Mouse (Mus musculus) spleen, adult 18-20 months (tissue): Measurements from ENCODE around the gene Srsf10.

Experiments
- DNase-seq, 2 experiments: peaks; one replicate each; pipeline ENCODE4 v3.0.0; 2022; ENCODE audit warnings: mixed read lengths in 2 of 2

The Srsf10 gene

DNA sequence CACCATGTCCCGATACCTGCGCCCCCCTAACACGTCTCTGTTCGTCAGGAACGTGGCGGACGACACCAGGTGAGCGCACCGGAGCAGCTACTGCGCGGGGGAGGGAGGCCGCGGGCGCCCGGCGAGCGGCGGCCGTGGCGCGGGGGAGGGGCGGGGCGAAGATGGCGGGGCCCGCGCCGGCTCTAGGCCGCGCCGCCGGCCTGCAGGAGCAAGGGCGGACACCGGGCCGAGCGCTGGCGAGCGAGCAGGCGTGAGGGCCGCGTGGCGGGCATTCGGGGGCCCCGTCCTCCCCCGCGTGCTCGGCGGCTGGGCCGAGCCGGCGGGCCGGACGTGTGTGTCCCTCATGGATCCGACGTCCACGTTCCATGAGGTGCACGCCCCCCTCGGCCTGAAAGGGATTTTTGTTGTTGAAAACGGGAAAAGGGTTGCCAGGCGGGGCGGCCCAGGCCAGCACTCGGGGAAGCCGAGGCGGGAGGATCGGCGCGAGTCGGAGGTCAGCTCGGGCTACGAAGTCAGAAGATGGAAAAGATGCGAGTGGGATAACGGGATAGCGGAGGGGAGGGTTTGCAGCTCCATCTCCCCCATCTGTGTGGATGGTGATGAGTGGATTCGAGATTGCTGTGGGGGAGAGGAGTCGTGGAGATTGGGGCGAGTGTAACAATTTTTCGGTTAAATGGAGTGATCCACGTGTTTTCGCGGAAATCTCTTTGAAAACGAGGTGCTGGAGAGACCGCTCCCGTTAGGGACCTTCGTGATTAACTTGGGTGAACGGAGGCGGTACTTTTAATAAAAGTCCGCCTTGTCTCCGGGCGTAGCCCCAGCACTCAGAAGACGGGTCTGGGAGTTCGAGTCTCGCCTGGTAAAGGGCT, 910 bp downstream of the Srsf10 start:
- DNase-seq = peak; percentile 45 to 50

DNA sequence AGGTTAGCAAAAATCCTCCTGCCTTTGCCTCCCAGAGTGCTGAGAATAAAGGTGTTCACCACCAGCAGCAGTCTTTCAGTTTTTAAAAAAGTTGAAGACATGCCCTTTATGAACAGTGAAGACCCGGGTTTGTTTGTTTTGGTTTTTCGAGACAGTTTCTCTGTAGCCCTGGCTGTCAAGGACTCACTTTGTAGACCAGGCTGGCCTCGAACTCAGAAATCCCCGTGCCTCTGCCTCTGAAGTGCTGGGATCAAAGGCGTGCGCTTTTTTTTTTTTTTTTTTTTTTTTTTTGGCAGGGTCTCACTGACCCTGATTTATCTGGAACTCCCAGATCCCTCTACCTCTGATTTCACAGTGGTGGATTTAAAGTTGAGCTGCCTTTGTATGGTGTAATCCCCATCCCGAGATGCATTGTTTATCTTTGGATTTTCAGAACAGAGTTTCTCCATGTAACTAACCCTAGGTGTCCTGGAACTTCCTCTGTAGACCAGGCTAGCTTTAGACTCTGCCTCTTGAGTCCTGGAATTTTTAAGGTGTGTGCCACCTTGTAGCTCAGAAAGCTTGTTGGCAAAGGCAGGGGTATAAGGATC, 2.1 kb downstream of the Srsf10 start:
- DNase-seq = no peak

DNA sequence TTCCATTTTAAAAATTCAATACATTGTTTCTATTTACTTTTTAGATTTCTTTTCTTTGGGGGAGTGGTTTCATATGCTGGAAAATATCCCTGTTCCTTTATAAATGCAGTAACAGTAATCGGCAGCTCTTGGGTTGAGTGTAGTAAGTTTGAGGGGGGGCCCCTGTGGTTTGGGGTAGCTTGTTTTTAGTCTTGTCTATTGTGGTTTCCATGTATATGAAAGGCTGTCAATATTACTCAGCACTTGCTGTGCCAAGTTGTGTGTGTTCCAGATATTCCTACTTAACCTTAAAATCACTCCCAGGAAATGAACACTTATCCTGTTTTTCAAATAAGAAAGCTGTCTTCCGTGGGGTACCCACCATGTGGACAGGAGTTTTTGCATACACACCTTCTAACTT, 13.4 kb downstream of the Srsf10 start:
- no peak for DNase-seq

DNA sequence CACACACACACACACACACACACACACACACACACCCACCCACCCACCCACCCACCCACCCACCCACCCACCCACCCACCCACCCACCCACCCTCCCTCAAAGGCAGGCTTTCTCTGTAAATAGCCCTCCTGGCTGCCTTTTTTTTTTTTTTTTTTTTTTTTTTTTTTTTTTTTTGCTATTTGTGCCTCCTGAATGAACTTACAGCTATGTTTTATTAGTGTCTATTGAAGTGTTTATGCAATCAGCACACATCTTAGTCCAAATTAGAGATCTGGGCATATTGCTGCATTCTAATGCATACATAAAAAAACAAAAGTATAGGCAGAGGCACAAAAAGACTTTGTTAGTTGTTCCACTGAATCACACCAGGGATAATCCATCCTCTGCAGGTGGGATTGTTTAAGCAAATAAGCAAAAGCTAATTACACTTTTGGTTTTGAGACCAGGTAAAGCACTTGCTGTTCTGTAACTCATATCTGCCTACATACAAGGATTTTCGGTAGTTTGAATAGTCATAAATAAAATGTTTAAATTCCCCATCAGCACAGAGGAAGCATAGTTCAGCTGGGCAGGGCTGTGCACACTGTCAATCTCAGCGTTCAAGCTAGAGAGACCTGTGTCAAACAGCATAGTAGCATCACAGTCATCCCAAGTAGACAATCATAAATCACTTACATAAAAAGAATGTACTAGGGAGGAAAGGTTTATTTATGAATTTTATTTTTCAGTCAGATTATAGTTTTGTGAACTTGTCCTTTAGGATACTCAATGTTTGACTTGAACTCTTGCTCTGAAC, 14.9 kb downstream of the Srsf10 start:
- DNase-seq = no peak

DNA sequence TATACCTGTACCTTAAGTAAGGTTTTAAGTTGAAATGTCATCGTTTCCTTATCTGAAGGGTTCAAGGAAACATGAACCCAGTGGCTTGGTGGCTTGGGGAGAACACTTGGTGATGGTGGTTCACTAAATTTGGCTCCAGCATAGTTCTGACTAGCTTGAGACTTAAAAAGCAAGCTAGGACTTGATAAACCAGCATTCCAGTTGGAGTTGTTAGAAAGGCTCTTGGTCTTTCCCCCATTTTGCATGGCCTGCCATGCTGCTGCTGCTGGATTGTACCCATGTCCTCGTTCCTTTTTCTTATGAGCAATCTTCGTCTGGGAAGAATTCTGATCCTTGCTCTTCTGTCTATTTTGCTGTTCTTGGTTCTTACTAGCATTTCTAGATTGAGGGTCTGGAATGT, 16.5 kb downstream of the Srsf10 start:
- no peak for DNase-seq

DNA sequence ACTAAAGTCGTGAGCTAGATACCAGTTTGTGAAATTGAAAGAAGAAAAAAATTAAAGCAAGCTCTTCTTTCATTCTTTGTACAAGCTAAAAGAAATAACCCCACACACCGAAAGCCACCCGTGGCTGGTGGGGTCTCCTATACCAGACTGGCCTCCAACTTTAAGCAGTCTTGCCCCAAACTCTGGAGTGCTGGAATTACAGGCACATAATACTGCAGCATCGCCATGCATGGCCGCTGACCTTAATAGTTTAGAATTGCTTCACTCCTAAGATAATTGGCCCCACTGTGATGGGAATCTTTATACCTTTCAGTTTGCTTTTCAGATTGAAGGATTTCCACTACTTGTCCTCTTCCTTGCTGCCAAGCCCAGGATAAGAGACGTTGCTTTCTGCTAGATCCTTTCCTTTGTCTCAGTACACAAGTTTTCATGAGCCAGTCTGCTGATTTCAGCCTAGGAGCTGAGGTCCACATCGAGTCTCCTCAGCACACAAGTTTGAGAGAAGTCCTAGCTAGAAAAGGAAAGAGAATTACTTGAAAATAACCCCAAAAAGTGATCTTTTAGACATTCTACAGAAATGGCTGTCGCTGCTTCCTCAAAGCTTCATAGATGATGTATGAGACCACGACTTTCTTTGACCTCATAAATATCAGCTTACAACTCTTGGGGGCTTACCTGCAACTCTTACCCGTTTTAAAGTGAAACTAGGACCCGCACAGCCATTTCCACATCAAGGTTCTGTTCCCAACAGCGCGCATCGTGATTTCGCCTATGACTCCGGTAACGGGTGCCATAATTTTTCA, 17.2 kb downstream of the Srsf10 start:
- DNase-seq = no peak

DNA sequence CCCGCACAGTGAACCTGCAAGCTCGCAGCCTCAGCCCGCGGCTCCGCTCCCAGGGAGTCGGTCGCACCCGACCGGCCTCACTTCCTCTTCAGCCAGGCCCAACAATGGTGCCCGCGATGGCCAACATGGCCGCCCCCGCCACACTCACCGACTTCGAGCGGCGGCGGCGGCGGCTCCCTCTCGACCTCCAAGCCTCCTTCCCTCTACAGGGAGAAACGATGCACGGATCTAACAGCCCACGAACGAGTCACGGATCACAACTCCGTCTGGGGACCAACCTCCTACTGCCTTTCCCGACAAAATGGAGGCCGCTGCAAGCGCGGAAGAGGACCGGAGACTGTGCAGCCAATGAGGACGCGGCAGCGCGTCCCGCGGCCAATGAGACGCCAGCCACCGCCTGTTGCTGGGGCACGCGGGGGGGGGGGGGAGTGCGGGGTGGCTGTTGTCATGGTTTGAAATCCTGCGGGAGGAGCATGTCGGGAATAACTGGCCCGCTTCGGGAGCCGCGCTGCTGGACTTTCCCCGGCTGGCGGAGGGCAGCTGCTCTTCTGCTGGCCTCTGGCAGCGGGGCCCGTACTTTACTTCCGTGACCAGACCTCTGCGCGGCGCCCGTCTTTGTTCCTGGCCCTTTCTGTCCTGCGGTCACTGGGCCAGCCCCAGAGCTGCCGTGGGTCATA, 18.1 kb downstream of the Srsf10 start, which contains the start of gene Pnrc2:
Gene Pnrc2 (minus strand): TSS at position 325 of the 677 bp plus-strand sequence.
- DNase-seq = peak; percentile 83

DNA sequence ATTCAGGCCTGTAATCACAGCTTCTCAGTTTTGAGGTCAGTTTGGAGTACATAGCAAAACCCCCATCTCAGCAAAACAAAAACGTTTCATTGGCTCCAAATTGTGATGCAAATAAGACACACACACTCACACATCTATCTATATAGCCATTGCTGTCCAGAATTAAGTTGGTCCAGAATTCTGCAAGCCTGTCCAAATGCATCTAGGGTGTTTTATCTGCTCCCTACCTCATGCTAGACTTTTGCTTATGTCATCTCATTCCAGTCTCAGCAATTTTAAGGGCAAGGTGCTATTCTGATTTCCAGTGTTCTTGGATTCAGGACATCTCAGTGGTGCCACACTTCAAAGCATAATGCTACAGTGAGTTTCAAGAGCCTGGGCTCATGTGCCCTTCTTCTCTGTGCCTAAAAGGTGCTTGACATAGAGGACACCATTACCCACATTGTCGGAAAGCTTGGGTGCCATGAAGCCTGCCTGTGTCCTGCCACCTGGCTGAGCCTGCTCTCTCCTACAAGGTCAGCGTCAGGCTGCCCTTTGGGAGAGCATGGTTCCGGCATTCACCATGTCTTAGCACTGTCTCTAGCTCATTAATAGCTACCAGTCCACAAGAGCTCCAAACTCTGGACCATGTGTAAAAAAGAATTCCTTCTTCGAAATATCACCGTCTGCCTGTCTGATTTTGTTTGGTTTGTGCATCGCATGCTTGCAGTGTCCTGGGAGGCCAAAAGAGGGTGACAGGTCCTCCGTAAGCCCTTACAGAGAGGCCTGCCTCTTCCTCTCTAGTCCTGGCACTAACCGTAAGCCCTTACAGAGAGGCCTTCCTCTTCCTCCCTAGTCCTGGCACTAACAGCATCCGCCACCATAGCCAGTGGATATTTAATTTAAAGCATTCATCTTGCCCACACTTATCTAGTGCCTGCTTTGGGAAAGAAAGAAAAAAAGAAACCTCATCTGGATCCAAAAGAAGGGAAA, 19.3 kb downstream of the Srsf10 start:
- DNase-seq = no peak

DNA sequence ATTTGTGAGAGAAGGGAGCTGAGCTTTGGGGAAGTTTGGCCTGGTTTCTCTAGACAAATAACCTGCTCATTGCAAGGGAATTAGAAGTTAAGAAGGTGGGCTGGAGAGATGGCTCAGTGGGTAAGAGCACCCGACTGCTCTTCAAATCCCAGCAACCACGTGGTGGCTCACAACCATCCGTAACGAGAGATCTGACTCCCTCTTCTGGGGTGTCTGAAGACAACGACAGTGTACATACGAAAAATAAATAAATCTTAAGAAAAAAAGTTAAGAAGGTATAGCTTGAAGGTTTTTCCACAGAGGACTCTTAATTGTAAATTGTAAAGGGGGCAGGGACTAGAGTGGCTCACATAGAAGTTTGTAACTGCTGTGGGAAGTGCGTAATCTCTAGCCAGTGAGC, 20.0 kb downstream of the Srsf10 start:
- no peak for DNase-seq

DNA sequence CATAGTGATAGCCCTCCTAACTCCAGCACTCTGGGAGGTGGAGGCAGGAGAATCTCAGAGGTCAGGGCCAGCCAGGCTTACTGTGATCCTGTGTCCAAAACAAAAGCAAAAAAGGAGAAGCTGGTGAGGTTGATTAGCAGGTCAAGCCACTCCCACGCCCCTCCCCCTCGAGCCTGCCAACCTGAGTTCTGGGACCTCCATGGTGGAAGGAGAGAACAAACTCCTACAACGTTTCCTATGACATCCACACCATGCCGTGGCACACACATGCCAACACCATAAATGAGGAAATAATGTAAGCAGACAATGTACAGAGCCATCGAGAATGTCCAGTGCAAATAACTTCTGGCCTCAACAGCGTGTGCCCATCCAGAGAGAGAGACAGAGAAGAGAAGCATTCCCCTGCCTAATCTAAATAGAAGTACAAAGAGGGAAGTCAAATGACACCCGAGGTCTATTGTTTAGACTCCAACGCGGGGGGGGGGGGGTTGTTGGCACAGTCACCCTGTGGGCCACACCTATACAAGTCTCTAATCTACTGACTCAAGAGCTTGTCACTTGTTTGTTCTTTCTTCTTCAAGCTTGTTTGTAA, 20.5 kb downstream of the Srsf10 start:
- peak; percentile 69 to 76 for DNase-seq

DNA sequence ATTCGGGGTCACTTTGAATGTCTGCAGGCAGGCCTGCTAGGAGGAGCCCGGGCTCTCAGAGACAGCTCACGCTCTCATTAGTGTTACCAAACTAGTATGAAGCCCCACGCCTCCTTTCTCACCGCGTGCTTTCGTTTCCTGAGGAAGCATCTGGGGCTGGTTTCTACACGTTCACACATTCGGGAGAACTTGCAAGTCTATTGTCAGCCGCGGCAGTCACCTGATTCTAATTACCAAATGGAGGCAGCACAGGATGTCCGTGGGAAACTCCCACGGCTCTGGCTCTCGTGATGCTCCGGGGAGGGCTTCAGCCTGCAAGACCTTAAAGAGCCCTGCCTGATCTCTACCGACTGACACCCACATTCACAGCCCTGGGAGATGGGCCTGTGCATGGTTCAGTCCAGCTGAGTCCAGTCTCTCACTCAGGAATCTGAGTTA, 21.1 kb downstream of the Srsf10 start:
- DNase-seq = peak; percentile 73 to 84

DNA sequence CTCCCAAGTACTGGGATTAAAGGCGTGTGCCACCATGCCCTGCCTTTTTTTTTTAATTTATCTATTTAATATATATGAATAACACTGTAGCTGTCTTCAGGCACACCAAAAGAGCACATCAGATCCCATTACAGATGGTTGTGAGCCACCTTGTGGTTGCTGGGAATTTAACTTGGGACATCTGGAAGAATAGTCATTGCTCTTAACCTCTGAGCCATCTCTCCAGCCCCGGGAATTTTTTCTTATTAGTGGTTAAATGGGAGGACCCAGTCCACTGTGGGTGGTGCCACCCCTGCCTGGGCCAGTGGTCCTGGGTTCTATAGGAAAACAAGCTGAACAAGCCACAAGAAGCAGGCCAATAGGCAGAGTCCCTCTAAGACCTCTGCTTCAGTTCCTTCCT, 22.2 kb downstream of the Srsf10 start:
- DNase-seq = no peak

DNA sequence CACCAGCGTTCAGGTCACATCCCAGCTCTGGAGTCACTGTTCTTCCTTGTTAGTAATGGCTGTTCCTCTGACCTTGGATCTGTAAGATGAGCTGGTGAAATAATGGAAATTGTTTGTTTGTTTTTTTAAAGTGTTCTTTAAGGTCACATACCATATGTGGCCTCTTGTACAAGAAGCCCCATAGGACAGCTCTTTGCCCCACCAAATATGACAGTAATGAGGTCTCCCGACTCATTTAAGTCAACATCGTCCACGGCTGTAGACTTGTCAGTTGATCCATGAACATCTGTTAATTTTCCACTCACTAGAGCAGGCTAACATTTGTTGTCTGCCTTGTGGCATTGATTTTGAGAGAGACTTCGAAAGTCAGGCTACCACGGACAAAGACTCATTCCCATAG, 23.5 kb downstream of the Srsf10 start:
- DNase-seq = no peak

DNA sequence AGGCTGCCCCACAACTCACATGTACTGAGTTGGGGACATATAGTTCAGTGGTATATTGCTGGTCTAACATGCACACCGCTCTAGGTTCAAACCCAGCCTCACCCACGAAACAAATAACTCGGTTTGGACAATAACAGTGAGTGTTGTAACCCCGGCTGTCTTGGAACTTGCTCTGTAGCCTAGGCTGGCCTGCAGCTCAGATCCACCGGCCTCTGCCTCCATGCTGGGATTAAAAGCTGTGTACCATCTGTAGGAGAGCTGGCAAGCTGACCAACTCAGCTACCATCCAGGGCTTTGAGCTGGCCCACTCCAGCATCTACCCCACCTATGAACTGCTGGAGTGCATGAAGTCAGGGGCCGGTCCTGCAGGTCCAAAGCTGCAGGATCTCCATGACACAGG, 24.5 kb downstream of the Srsf10 start:
- no peak for DNase-seq

DNA sequence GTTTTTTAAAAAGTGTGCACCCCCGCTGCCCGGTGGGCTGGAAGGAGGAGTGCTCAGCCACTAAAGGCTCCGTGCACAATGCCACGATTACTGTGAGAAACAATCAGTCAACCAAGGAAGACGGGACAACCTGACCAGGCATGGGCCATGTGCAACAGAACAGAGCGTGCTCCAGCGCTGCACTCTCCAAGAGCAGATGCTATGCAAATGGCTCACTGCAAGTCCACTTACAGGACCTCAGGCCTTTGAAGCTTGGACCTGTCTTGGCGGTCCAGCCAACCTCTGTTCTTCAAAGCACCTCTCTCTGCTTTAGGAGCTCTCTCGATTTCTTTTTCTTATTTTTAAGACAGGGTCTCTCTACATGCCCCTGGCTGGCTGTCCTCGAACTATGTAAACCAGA, 25.0 kb downstream of the Srsf10 start:
- DNase-seq = no peak

DNA sequence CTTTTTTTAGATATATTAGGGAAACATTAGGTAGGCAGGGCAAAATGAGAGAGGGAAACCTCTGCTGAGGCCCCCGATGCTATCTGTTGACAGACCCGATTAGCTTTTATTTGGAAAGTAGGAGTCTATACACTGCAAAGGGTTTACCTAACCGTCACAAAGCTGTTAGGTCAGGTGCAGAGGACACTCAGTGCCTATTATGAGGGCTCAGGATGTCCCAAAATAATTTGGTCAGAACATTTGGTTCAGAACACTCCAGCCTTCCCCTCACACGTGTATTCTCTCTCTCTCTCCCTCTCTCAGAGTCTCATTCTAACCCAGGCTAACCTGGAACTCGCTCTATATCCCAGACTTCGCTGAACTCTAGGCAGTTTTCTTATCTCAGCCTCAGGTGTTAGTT, 26.5 kb downstream of the Srsf10 start:
- DNase-seq = no peak

DNA sequence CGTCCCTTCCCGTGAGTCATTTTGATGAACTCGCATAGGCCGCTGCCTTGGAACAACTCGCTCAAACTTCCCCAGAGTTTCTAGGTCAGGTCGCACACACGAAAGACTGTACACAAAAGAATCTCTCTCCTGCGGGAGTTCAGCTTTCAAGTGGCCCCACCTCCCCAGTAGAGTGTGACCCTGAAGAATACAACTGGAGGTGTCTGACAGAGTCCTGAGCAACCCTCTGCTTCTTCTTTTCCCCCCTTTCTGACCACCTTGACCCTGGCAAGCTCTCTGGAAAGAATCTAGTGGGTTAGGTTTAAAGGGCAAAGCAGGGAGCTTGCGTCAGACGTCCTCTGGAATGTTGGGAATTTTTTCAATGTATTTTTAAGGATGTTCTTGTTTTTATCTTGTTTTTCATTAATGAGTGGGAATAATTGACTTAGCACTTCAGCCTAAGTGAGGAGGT, 27.9 kb downstream of the Srsf10 start:
- DNase-seq = no peak

DNA sequence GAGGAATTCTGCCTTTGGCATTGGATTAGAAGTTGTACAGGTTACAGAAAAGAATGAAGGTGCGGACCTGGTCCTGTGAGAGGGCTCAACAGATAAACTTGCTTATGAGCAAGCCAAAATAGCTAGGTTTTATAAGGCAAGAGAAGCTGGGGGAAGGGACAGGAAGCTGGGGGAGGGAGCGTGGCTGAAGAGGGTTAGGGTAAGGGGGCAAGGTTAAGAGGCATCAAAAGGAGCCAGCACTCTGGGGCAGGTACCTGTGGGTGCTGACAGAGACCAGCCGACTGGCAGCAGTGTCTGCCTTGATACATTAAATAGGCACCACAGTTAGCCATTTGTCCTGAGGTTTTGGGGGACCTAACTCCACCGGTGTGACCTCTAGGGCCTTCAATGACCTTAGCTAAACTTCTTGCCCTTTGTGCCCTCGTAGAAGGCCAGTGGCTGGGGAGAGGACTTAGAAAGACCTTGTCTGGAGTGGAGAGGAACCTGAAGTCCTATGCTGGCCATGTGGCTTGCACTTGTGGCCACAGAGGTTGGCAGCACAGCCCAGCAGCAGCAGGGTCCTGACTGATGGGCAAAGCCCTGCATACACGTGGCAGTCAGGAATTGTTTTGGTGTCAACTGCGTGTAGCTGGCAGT, 28.5 kb downstream of the Srsf10 start:
- DNase-seq = no peak

DNA sequence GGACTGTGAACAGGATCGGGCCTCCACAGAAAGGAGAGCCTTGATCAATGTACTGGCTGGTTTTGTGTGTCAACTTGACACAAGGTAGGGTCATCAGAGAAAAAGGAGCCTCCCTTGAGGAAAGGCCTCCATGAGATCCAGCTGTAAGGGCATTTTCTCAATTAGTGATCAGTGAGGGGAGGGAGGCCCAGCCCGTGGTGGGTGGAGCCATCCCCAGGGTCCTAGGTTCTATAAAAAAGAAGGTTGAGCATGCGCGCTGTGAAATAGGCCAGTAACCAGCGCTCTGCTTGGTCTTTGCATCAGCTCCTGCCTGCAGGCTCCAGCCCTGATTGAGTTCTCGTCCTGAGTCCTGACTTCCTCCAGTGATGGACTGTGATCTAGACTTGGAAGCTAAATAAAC, 29.0 kb downstream of the Srsf10 start:
- DNase-seq = no peak

DNA sequence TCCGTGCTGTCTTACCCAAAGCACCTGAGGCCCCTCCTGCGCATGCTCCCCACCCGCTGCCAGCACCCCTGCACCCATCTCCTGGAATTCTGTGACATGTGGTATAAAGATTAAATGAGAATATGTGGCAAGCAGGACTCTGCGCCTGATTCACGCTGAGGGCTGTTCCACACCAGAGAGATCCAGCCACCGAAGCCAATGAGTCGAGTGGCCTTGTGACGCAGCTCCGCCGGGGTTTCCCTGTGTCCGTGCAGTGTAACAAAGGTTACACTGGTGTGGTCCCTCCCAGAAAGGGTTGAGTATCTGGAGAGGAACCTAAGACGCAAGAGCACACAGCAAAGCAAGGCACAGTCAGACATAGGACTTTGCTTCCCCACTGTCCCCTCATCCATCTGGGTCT, 30.1 kb downstream of the Srsf10 start:
- peak in 1 of 2 experiments; percentile 1 for DNase-seq
